Mouse (Mus musculus) olfactory bulb, adult 2 months (tissue): ENCODE results near the gene Kif13a.

ENCODE experiments used
- CTCF ChIP-seq: fragments of 200-500 bp; IDR thresholded peaks from 2 replicates; pipeline ENCODE4 v1.5.1; 2012; ENCODE audit warnings: low read depth, mild to moderate bottlenecking, low read length, moderate library complexity; ENCODE audit not compliant: insufficient read depth
- POLR2A ChIP-seq: fragments of 200-500 bp; IDR thresholded peaks from 2 replicates; pipeline ENCODE4 v1.6.1; 2012; ENCODE audit warnings: mild to moderate bottlenecking, low read depth, low read length, moderate library complexity; ENCODE audit not compliant: insufficient read depth

- TF ChIP-seq CTCF (no peak), POLR2A (no peak)
These were observed 41.5 kb downstream of the Kif13a start for GRCm38 (mm10) chr13:46888150-46888683.
